Mouse (Mus musculus) thymus, postnatal 36 days (tissue): ENCODE measurements around the gene Pik3cb.

Experiments
- DNase-seq, 2 experiments: peaks; one replicate each; pipeline ENCODE4 v3.0.0; 2022; ENCODE audit warnings: mixed read lengths in 2 of 2

The Pik3cb gene

GRCm38 (mm10) chr9:99146855-99147735 is 6.7 kb upstream of the Pik3cb start:
- DNase-seq, result no peak

- DNase-seq, result no peak
Observed at GRCm38 (mm10) chr9:99145756-99146155, 5.3 kb upstream of the Pik3cb start.

- DNase-seq, result no peak
Observed at GRCm38 (mm10) chr9:99144416-99144989, 4.1 kb upstream of the Pik3cb start.

- no peak for DNase-seq
Observed at GRCm38 (mm10) chr9:99141618-99142017, 1.2 kb upstream of the Pik3cb start.

- DNase-seq, result no peak
Observed at GRCm38 (mm10) chr9:99141171-99141570, 750 bp upstream of the Pik3cb start.

- no peak for DNase-seq
Observed at GRCm38 (mm10) chr9:99139194-99140023, 1.0 kb downstream of the Pik3cb start.

GRCm38 (mm10) chr9:99137301-99137700 is 3.1 kb downstream of the Pik3cb start:
- DNase-seq, result no peak

GRCm38 (mm10) chr9:99131951-99132470 is 8.4 kb downstream of the Pik3cb start:
- no peak for DNase-seq

- DNase-seq, result no peak
Observed at GRCm38 (mm10) chr9:99131119-99131518, 9.3 kb downstream of the Pik3cb start.

- no peak for DNase-seq
Observed at GRCm38 (mm10) chr9:99127578-99127977, 12.8 kb downstream of the Pik3cb start.

- no peak for DNase-seq
Observed at GRCm38 (mm10) chr9:99122749-99123148, 17.7 kb downstream of the Pik3cb start.

- no peak for DNase-seq
Observed at GRCm38 (mm10) chr9:99112409-99112808, 28.0 kb downstream of the Pik3cb start.

- no peak for DNase-seq
Observed at GRCm38 (mm10) chr9:99111085-99111484, 29.3 kb downstream of the Pik3cb start.

- DNase-seq, result no peak
Observed at GRCm38 (mm10) chr9:99110213-99110612, 30.2 kb downstream of the Pik3cb start.

- no peak for DNase-seq
Observed at GRCm38 (mm10) chr9:99109585-99109984, 30.8 kb downstream of the Pik3cb start.

- DNase-seq, result peak in 1 of 2 experiments; percentile 5
Observed at GRCm38 (mm10) chr9:99104449-99104848, 36.0 kb downstream of the Pik3cb start.

GRCm38 (mm10) chr9:99103865-99104264 is 36.6 kb downstream of the Pik3cb start:
- no peak for DNase-seq

GRCm38 (mm10) chr9:99098482-99099129 is 41.8 kb downstream of the Pik3cb start:
- DNase-seq, result no peak

GRCm38 (mm10) chr9:99097668-99098067 is 42.8 kb downstream of the Pik3cb start:
- DNase-seq, result no peak

GRCm38 (mm10) chr9:99095192-99095591 is 45.2 kb downstream of the Pik3cb start:
- DNase-seq, result no peak

GRCm38 (mm10) chr9:99090546-99090945 is 49.9 kb downstream of the Pik3cb start:
- DNase-seq, result no peak

- no peak for DNase-seq
Observed at GRCm38 (mm10) chr9:99089904-99090303, 50.5 kb downstream of the Pik3cb start.

- DNase-seq, result no peak
Observed at GRCm38 (mm10) chr9:99081718-99082117, 58.7 kb downstream of the Pik3cb start.
